Mouse (Mus musculus) spleen, adult 2 months (tissue): Measurements from ENCODE around the gene Nthl1. TPM values are rescaled to one million over a fixed set of nuclear protein-coding genes. Genes with fewer than 3 reads are reported as not detected.

Source experiments
- DNase-seq, 2 experiments: peaks; one replicate each; pipeline versions ENCODE4 v3.0.0 to v3.0.0-alpha.2; 2012 to 2021; ENCODE audit warnings: low spot score in 2 of 2, low read depth in 1 of 2
- H3K27ac ChIP-seq: fragments of 200-500 bp; 2 replicates; pipeline ENCODE4 v1.5.1; 2012; ENCODE audit warnings: low read length, inconsistent platforms; ENCODE audit not compliant: insufficient read depth
- H3K27me3 ChIP-seq: fragments of 200-500 bp; 2 replicates; pipeline ENCODE4 v1.6.1; 2012; ENCODE audit warnings: mild to moderate bottlenecking, moderate library complexity, low read length, inconsistent platforms; ENCODE audit not compliant: control insufficient read depth, insufficient read depth
- H3K36me3 ChIP-seq: fragments of 200-500 bp; 2 replicates; pipeline ENCODE4 v1.6.1; 2012; ENCODE audit warnings: mild to moderate bottlenecking, low read length, inconsistent platforms; ENCODE audit not compliant: control insufficient read depth, insufficient read depth
- H3K4me1 ChIP-seq: fragments of 200-500 bp; 2 replicates; pipeline ENCODE4 v1.6.1; 2011; ENCODE audit warnings: inconsistent platforms; ENCODE audit not compliant: control insufficient read depth, insufficient read depth, insufficient read length
- H3K4me3 ChIP-seq: fragments of 200-500 bp; 2 replicates; pipeline ENCODE4 v1.5.1; 2011; ENCODE audit warnings: mild to moderate bottlenecking, inconsistent platforms; ENCODE audit not compliant: insufficient read depth, insufficient read length; ENCODE audit errors: extremely low read depth
- CTCF ChIP-seq: fragments of 200-500 bp; IDR thresholded peaks from 2 replicates; pipeline ENCODE4 v1.5.1; 2011; ENCODE audit warnings: mild to moderate bottlenecking, inconsistent platforms; ENCODE audit not compliant: insufficient read depth, insufficient read length, insufficient replicate concordance; ENCODE audit errors: extremely low read depth
- POLR2A ChIP-seq: fragments of 200-500 bp; IDR thresholded peaks from 2 replicates; pipeline ENCODE4 v1.6.1; 2011; ENCODE audit warnings: low read depth, low read length, inconsistent platforms
- WGBS: fragments of 180-500 bp; shearing (Covaris S2); methylation state at CpG from one replicate; pipeline ENCODE4 v1.1.7; 2018; 5-methylcytosine and 5-hydroxymethylcytosine counted together
- polyA plus RNA-seq: library from polyadenylated mRNA; depleted of rRNA; stranded (reverse); fragments of >200 nt; gene quantifications from 2 replicates; pipeline ENCODE4 v1.2.3, GENCODE M21; 2012

The Nthl1 gene
- polyA plus RNA-seq, 1 experiment: 8.1 TPM

GRCm38 (mm10) chr17:24671346-24671745 lies 38.9 kb downstream of the Nthl1 start:
- Histone ChIP-seq H3K36me3 (no peaks in the 10 kb centered on the region), H3K4me3 (no peak overlapping the region), H3K4me1 (peaks cover 12% of the 10 kb centered on the region; the same call in 1 of the 2 replicates), H3K27ac (no peak overlapping the region), H3K27me3 (no peaks in the 10 kb centered on the region)
- 70% methylated on average over 5 of the region's 5 CpGs for WGBS
- no peak for TF ChIP-seq POLR2A
- TF ChIP-seq CTCF: no peak
- no peak for DNase-seq

GRCm38 (mm10) chr17:24672141-24672540 lies 39.7 kb downstream of the Nthl1 start:
- H3K27me3 ChIP-seq: no peaks in the 10 kb centered on the region
- no peak overlapping the region for H3K27ac ChIP-seq
- TF ChIP-seq CTCF: no peak
- TF ChIP-seq POLR2A: no peak
- H3K4me3 ChIP-seq: no peak overlapping the region
- WGBS: 41% methylated on average over 5 of the region's 5 CpGs
- H3K36me3 ChIP-seq: peaks cover 3% of the 10 kb centered on the region
- DNase-seq: no peak
- H3K4me1 ChIP-seq: peaks cover 12% of the 10 kb centered on the region; the same call in 1 of the 2 replicates

GRCm38 (mm10) chr17:24674277-24674676 lies 41.8 kb downstream of the Nthl1 start:
- peaks cover 16% of the 10 kb centered on the region for H3K36me3 ChIP-seq
- TF ChIP-seq CTCF (no peak), POLR2A (no peak)

GRCm38 (mm10) chr17:24676187-24676586 lies 43.7 kb downstream of the Nthl1 start:
- WGBS: 70% methylated on average over 2 of the region's 2 CpGs
- peak; percentile 56 to 66 for DNase-seq
- TF ChIP-seq POLR2A (no peak), CTCF (peak; percentile 67; the same call in 1 of the 2 replicates)
- H3K4me1 ChIP-seq: peaks cover 5% of the 10 kb centered on the region; the same call in 1 of the 2 replicates
- no peak overlapping the region for H3K27ac ChIP-seq
- no peak overlapping the region for H3K4me3 ChIP-seq
- H3K36me3 ChIP-seq: peaks cover 33% of the 10 kb centered on the region
- no peaks in the 10 kb centered on the region for H3K27me3 ChIP-seq

More at GRCm38 (mm10) chr17:24674277-24674676, 41.8 kb downstream of the Nthl1 start:
- DNase-seq: no peak
- Histone ChIP-seq H3K4me3 (no peak overlapping the region), H3K4me1 (peaks cover 12% of the 10 kb centered on the region; the same call in 1 of the 2 replicates), H3K27me3 (no peaks in the 10 kb centered on the region), H3K27ac (no peak overlapping the region)
- WGBS: 52% methylated on average over 7 of the region's 7 CpGs

- TF ChIP-seq POLR2A: no peak
- no peak for TF ChIP-seq CTCF
- Histone ChIP-seq H3K27ac (no peak overlapping the region), H3K4me1 (peaks cover 3% of the 10 kb centered on the region; the same call in 1 of the 2 replicates), H3K36me3 (peaks cover 37% of the 10 kb centered on the region), H3K4me3 (no peak overlapping the region), H3K27me3 (no peaks in the 10 kb centered on the region)
- no peak for DNase-seq
- 82% methylated on average over 5 of the region's 5 CpGs for whole genome bisulfite sequencing
Measured at GRCm38 (mm10) chr17:24676877-24677276, 44.4 kb downstream of the Nthl1 start.

GRCm38 (mm10) chr17:24677500-24678080 lies 45.1 kb downstream of the Nthl1 start:
- peaks cover 37% of the 10 kb centered on the region for H3K36me3 ChIP-seq
- H3K27me3 ChIP-seq: no peaks in the 10 kb centered on the region
- no peak for TF ChIP-seq CTCF
- TF ChIP-seq POLR2A: no peak
- DNase-seq: no peak
- H3K4me3 ChIP-seq: no peak overlapping the region
- no peak overlapping the region for H3K27ac ChIP-seq
- no peaks in the 10 kb centered on the region for H3K4me1 ChIP-seq
- WGBS: 94% methylated on average over 24 of the region's 24 CpGs

GRCm38 (mm10) chr17:24686514-24686913 lies 54.0 kb downstream of the Nthl1 start:
- peaks cover 16% of the 10 kb centered on the region for H3K27me3 ChIP-seq
- no peak for TF ChIP-seq CTCF
- no peak for TF ChIP-seq POLR2A
- no peak overlapping the region for H3K27ac ChIP-seq
- 0 out of 2 replicates have a peak overlapping the region, but pooled peaks have one; percentile 14 for H3K4me3 ChIP-seq
- peaks cover under 1% of the 10 kb centered on the region; the same call in 1 of the 2 replicates for H3K36me3 ChIP-seq
- DNase-seq: peak in 1 of 2 experiments; percentile 50
- peaks cover 17% of the 10 kb centered on the region for H3K4me1 ChIP-seq
- 49% methylated on average over 16 of the region's 16 CpGs for WGBS
